ENCODE assay signal across 10 mouse cellular contexts in the genomic region with DNA sequence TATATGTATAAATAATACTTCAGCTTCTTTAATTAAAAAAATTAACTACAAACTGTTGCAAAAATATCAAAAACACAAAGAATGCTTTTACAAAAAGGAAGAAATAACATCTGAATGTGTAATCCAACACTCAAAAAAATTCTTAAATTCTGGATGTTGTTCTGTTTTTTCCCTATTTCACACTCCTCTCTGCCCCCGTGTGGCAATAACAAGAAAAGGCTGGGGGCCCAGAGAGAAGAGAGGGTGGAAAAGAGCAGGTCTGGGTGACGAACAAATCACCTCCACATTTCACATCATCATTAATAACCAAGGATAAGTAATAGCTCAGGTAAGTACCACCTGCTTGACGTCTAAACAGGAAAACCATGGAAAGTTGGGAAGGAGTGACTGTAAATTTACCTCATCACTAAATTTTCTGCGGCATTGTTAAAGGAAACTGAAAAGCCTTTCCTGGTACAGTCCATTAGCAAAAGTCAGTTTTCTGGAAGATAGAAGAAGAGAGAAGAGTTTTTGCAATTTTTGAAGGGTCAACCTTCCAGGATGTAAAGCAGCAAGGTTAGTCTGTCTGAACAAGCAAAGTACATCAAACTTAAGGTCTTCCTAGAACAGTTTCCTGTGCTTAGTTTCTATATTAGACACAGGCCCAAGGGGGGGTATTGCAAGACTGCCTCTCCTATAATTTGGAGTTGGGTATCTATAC. TPM values are rescaled to one million over a fixed set of nuclear protein-coding genes. Genes with fewer than 3 reads are reported as not detected.
DNase-seq lines count a peak whose midpoint lies in the region; ATAC-seq and TF ChIP-seq lines count a peak whose summit lies in the region.
"Had no signal": no experiment of that assay in that cellular context is flagged by ENCODE, and none has a peak within 500 bp of the region (broad histone marks: within the 10 kb centered on the region; RNA-seq: fewer than 3 reads in every experiment).

No protein-coding gene starts in this region.

- no peaks in the 10 kb centered on the region for H3K27me3 ChIP-seq in embryonic facial prominence, embryonic 11.5 days (ENCODE audit: control insufficient read depth, insufficient read depth, low read length)
- H3K27me3 ChIP-seq in embryonic facial prominence, embryonic 10.5 days (replicated peaks; ENCODE audit: low read depth, poor library complexity, severe bottlenecking) = no peaks in the 10 kb centered on the region
- no peaks in the 10 kb centered on the region for H3K27me3 ChIP-seq in lung, postnatal 0 days (replicated peaks; ENCODE audit: insufficient read depth, low read length)

- no peaks in the 10 kb centered on the region for H3K9me3 ChIP-seq in embryonic facial prominence, embryonic 11.5 days (replicated peaks; ENCODE audit: control insufficient read depth, low read length)
- no peaks in the 10 kb centered on the region for H3K9me3 ChIP-seq in embryonic facial prominence, embryonic 10.5 days
- no peaks in the 10 kb centered on the region for H3K9me3 ChIP-seq in lung, postnatal 0 days (ENCODE audit: low read length)

- TF ChIP-seq CTCF in lung, postnatal 0 days (IDR thresholded peaks at IDR 0.05) = peak; percentile 68

- intact Hi-C loops in left cerebral cortex, postnatal 4 days (cut with DNase I) = loop anchor here (5.0 kb wide), 1 partner anchor 72 kb away; a partner anchor contains a TSS

- no peak overlapping the region for H3K4me2 ChIP-seq in embryonic facial prominence, embryonic 11.5 days (ENCODE audit: low read depth, low read length)
- H3K4me2 ChIP-seq in lung, postnatal 0 days (replicated peaks; ENCODE audit: low read depth, low read length) = no peak overlapping the region

- no peak overlapping the region for H3K4me3 ChIP-seq in embryonic facial prominence, embryonic 11.5 days (ENCODE audit: low read depth, low read length)
- no peak overlapping the region for H3K4me3 ChIP-seq in embryonic facial prominence, embryonic 10.5 days
- no peak overlapping the region for H3K4me3 ChIP-seq in lung, postnatal 0 days (ENCODE audit: low read depth, low read length)

- H3K27ac ChIP-seq in embryonic facial prominence, embryonic 11.5 days (replicated peaks; ENCODE audit: low read depth, low read length) = no peak overlapping the region
- no peak overlapping the region for H3K27ac ChIP-seq in embryonic facial prominence, embryonic 10.5 days (replicated peaks)
- no peak overlapping the region for H3K27ac ChIP-seq in lung, postnatal 0 days (ENCODE audit: low read length)

- no peak for TF ChIP-seq EP300 in lung, postnatal 0 days (IDR thresholded peaks at IDR 0.05)

- no peak for ATAC-seq in embryonic facial prominence, embryonic 11.5 days (replicated peaks; ENCODE audit: insufficient number of reproducible peaks, low FRiP score, low TSS enrichment, low read depth)
- no peak for ATAC-seq in lung, postnatal 0 days

- H3K9ac ChIP-seq in embryonic facial prominence, embryonic 11.5 days (replicated peaks; ENCODE audit: low read length) = no peak overlapping the region
- H3K9ac ChIP-seq in lung, postnatal 0 days (replicated peaks; ENCODE audit: low read depth) = no peak overlapping the region

- H3K4me1 ChIP-seq in embryonic facial prominence, embryonic 11.5 days (ENCODE audit: control insufficient read depth, insufficient read depth, low read length) = no peaks in the 10 kb centered on the region
- peaks cover 4% of the 10 kb centered on the region; the same call in 1 of the 2 replicates for H3K4me1 ChIP-seq in embryonic facial prominence, embryonic 10.5 days
- H3K4me1 ChIP-seq in lung, postnatal 0 days (ENCODE audit: insufficient read depth, low read depth, low read length) = peaks cover 3% of the 10 kb centered on the region; the same call in 1 of the 2 replicates

- peak; percentile 27 for DNase-seq in embryonic facial prominence, embryonic 11.5 days (ENCODE audit: low spot score)
- no peak for DNase-seq in embryonic facial prominence, embryonic 10.5 days (ENCODE audit: low spot score)
- peak; percentile 13 for DNase-seq in left cerebral cortex, postnatal 4 days
- no peak for DNase-seq in left cerebral cortex, adult 11 months (ENCODE audit: low spot score)
- peak; percentile 45 for DNase-seq in adrenal gland, postnatal 14 days
- DNase-seq in lung, postnatal 0 days (ENCODE audit: low spot score) = peak; percentile 62
- DNase-seq in testis, postnatal 10 days (ENCODE audit: low spot score) = no peak
- no peak for DNase-seq in layer of hippocampus, adult 9-10 months (ENCODE audit: low spot score)

- WGBS in embryonic facial prominence, embryonic 11.5 days = 35% methylated on average over 4 of the region's 4 CpGs
- WGBS in embryonic facial prominence, embryonic 10.5 days = 40% methylated on average over 4 of the region's 4 CpGs
- WGBS in lung, postnatal 0 days = 28% methylated on average over 4 of the region's 4 CpGs

- no peaks in the 10 kb centered on the region for H3K36me3 ChIP-seq in embryonic facial prominence, embryonic 11.5 days (replicated peaks; ENCODE audit: control insufficient read depth, insufficient read depth, low read depth, low read length)
- no peaks in the 10 kb centered on the region for H3K36me3 ChIP-seq in embryonic facial prominence, embryonic 10.5 days (replicated peaks)
- no peaks in the 10 kb centered on the region for H3K36me3 ChIP-seq in lung, postnatal 0 days (ENCODE audit: insufficient read depth, low read length)

RNA-seq across cellular contexts. Expression of a gene that starts 5.0 kb away (rescaled TPM):
- polyA plus RNA-seq in embryonic facial prominence, embryonic 11.5 days (2014; fragmentation: Nextera tagmentation; extraction: Ambion mirVana) = 10.6 and 12.2 TPM in 2 replicates
- 10.0 and 10.8 TPM in 2 replicates for polyA plus RNA-seq in embryonic facial prominence, embryonic 10.5 days (2016; fragmentation: Nextera tagmentation; extraction: Ambion mirVana)
- 10 to 100 TPM; 20.7 to 23.3 TPM for total RNA-seq in left cerebral cortex, postnatal 4 days (2021)
- 25.1 and 25.5 TPM in 2 replicates for total RNA-seq in adrenal gland, postnatal 14 days (2021)
- 29.0 and 31.6 TPM in 2 replicates for polyA plus RNA-seq in lung, postnatal 0 days (2015; fragmentation: Nextera tagmentation; extraction: Ambion mirVana)

RNA-seq across cellular contexts. Expression of a gene that starts 30.8 kb away (rescaled TPM):
- polyA plus RNA-seq in embryonic facial prominence, embryonic 11.5 days (2014; fragmentation: Nextera tagmentation; extraction: Ambion mirVana) = not detected in 2 replicates
- polyA plus RNA-seq in embryonic facial prominence, embryonic 10.5 days (2016; fragmentation: Nextera tagmentation; extraction: Ambion mirVana) = not detected in 2 replicates
- total RNA-seq in left cerebral cortex, postnatal 4 days (2021) = 1 to 10 TPM; 3.4 to 4.2 TPM
- total RNA-seq in adrenal gland, postnatal 14 days (2021) = not detected in 2 replicates
- polyA plus RNA-seq in lung, postnatal 0 days (2015; fragmentation: Nextera tagmentation; extraction: Ambion mirVana) = not detected in 2 replicates
- polyA plus RNA-seq: heart, embryonic 14.5 days; macrophage had no signal

RNA-seq across cellular contexts. Expression of a gene that starts 43.0 kb away (rescaled TPM):
- 8.3 and 10.0 TPM in 2 replicates for polyA plus RNA-seq in embryonic facial prominence, embryonic 11.5 days (2014; fragmentation: Nextera tagmentation; extraction: Ambion mirVana)
- polyA plus RNA-seq in embryonic facial prominence, embryonic 10.5 days (2016; fragmentation: Nextera tagmentation; extraction: Ambion mirVana) = 8.1 TPM in 2 replicates
- 10 to 100 TPM in 1 of 2 experiments, 1 to 10 TPM in 1; 7.3 to 10.8 TPM for total RNA-seq in left cerebral cortex, postnatal 4 days (2021)
- 15.3 and 15.4 TPM in 2 replicates for total RNA-seq in adrenal gland, postnatal 14 days (2021)
- 2.4 and 3.0 TPM in 2 replicates for polyA plus RNA-seq in lung, postnatal 0 days (2015; fragmentation: Nextera tagmentation; extraction: Ambion mirVana)

Comparison
In these comparisons a context has a peak if more than half of its experiments do, and no peak if none do; other contexts are left out.
1. DNase-seq: peak in embryonic facial prominence, embryonic 11.5 days (single experiment), left cerebral cortex, postnatal 4 days (single experiment), adrenal gland, postnatal 14 days (single experiment) and lung, postnatal 0 days (single experiment); none in embryonic facial prominence, embryonic 10.5 days (single experiment), left cerebral cortex, adult 11 months (single experiment), testis, postnatal 10 days (single experiment) and layer of hippocampus, adult 9-10 months (single experiment).